Mouse (Mus musculus): ENCODE results near the gene Trpv3.

- TF ChIP-seq CTCF (IDR thresholded peaks at IDR 0.05; ENCODE audit: low read depth, low read length) (no peak), POLR2A (IDR thresholded peaks at IDR 0.05; ENCODE audit: borderline replicate concordance, low read depth, low read length) (no peak)
These were observed 44.3 kb upstream of the Trpv3 start for GRCm38 (mm10) chr11:73222846-73223245.

All from bone marrow macrophage, adult 2 months (primary cell).